Comparison of ENCODE assay signal across 18 mouse cellular contexts in genomic region chr4:10924140-10924539, GRCm38 (mm10). TPM values are rescaled to one million over a fixed set of nuclear protein-coding genes. Genes with fewer than 3 reads are reported as not detected.
DNase-seq lines count a peak whose midpoint lies in the region; ATAC-seq and TF ChIP-seq lines count a peak whose summit lies in the region.
"Had no signal": no experiment of that assay in that cellular context is flagged by ENCODE, and none has a peak within 500 bp of the region (broad histone marks: within the 10 kb centered on the region; RNA-seq: fewer than 3 reads in every experiment).

No protein-coding gene starts in this region.

- TF ChIP-seq POLR2A in liver, adult 2 months (IDR thresholded peaks at IDR 0.05; ENCODE audit: extremely low read depth, insufficient read depth, low read length): no peak

- peaks cover 12% of the 10 kb centered on the region for H3K4me1 ChIP-seq in liver, adult 2 months (ENCODE audit: control insufficient read depth, insufficient read depth, low read length)
- no peaks in the 10 kb centered on the region for H3K4me1 ChIP-seq in stomach, postnatal 0 days (replicated peaks; ENCODE audit: control insufficient read depth, insufficient read depth)
- H3K4me1 ChIP-seq in midbrain, embryonic 14.5 days (ENCODE audit: control insufficient read depth, insufficient read depth, low read length): no peaks in the 10 kb centered on the region
- H3K4me1 ChIP-seq: forebrain, embryonic 12.5 days; limb, embryonic 12.5 days had no signal

- no peak overlapping the region for H3K4me2 ChIP-seq in stomach, postnatal 0 days (replicated peaks; ENCODE audit: low read depth)
- no peak overlapping the region for H3K4me2 ChIP-seq in midbrain, embryonic 14.5 days (ENCODE audit: low read length)
- H3K4me2 ChIP-seq: embryonic facial prominence, embryonic 15.5 days; forebrain, embryonic 12.5 days; heart, embryonic 15.5 days; limb, embryonic 12.5 days; neural tube, embryonic 13.5 days had no signal

- peak; percentile 94 for DNase-seq in liver, adult 2 months (ENCODE audit: extremely low read depth, low read depth, low spot score)
- DNase-seq in liver: no peak
- DNase-seq in kidney, adult 18-20 months: peak; percentile 81
- DNase-seq in kidney, postnatal 25 days: peak; percentile 87 to 94
- DNase-seq in stomach, postnatal 0 days (ENCODE audit: low spot score): peak; percentile 36
- no peak for DNase-seq in adrenal gland, postnatal 25 days
- no peak for DNase-seq in Muller cell, postnatal 12 days (ENCODE audit: inconsistent ontology term)
- no peak for DNase-seq in midbrain, embryonic 14.5 days
- DNase-seq: B cell, adult 2 months; cerebellum, adult 2 months; right cerebral cortex, postnatal 25 days had no signal

- no peak for TF ChIP-seq EP300 in stomach, postnatal 0 days (optimal IDR thresholded peaks at IDR 0.05)

- no peak overlapping the region for H3K9ac ChIP-seq in liver, adult 2 months (ENCODE audit: low read depth, low read length)
- H3K9ac ChIP-seq in stomach, postnatal 0 days (ENCODE audit: low read length): no peak overlapping the region
- no peak overlapping the region for H3K9ac ChIP-seq in midbrain, embryonic 14.5 days (replicated peaks; ENCODE audit: low read length)
- H3K9ac ChIP-seq: embryonic facial prominence, embryonic 15.5 days; forebrain, embryonic 12.5 days; heart, embryonic 15.5 days; limb, embryonic 12.5 days; neural tube, embryonic 13.5 days had no signal

- H3K36me3 ChIP-seq in liver, adult 2 months (ENCODE audit: control insufficient read depth, insufficient read depth, low read length): no peaks in the 10 kb centered on the region
- H3K36me3 ChIP-seq in stomach, postnatal 0 days (ENCODE audit: control insufficient read depth, insufficient read depth, low read length): no peaks in the 10 kb centered on the region
- no peaks in the 10 kb centered on the region for H3K36me3 ChIP-seq in midbrain, embryonic 14.5 days (ENCODE audit: control insufficient read depth, insufficient read depth, low read length)
- H3K36me3 ChIP-seq: embryonic facial prominence, embryonic 15.5 days; forebrain, embryonic 12.5 days; heart, embryonic 15.5 days; hindbrain, embryonic 10.5 days; limb, embryonic 12.5 days; neural tube, embryonic 13.5 days had no signal

- H3K79me2 ChIP-seq in liver, adult 2 months (ENCODE audit: control insufficient read depth, insufficient read depth, low read length): no peaks in the 10 kb centered on the region

- no peak overlapping the region for H3K4me3 ChIP-seq in liver, adult 2 months (ENCODE audit: insufficient read depth, low read depth, low read length)
- no peak overlapping the region for H3K4me3 ChIP-seq in stomach, postnatal 0 days (ENCODE audit: low read depth, low read length)
- no peak overlapping the region for H3K4me3 ChIP-seq in midbrain, embryonic 14.5 days (replicated peaks; ENCODE audit: low read depth, low read length)
- H3K4me3 ChIP-seq: embryonic facial prominence, embryonic 15.5 days; forebrain, embryonic 12.5 days; heart, embryonic 15.5 days; hindbrain, embryonic 10.5 days; limb, embryonic 12.5 days; neural tube, embryonic 13.5 days had no signal

- peak overlapping the region; percentile 70 for H3K27ac ChIP-seq in liver, adult 2 months (replicated peaks; ENCODE audit: insufficient read depth, low read depth, low read length)
- H3K27ac ChIP-seq in stomach, postnatal 0 days (replicated peaks): no peak overlapping the region
- H3K27ac ChIP-seq in midbrain, embryonic 14.5 days (replicated peaks; ENCODE audit: low read depth, low read length): no peak overlapping the region
- H3K27ac ChIP-seq: embryonic facial prominence, embryonic 15.5 days; forebrain, embryonic 12.5 days; heart, embryonic 15.5 days; hindbrain, embryonic 10.5 days; limb, embryonic 12.5 days; neural tube, embryonic 13.5 days had no signal

- 0 out of 2 replicates have a peak, but pooled peaks cover 3% of the 10 kb centered on the region for H3K9me3 ChIP-seq in stomach, postnatal 0 days (ENCODE audit: control insufficient read depth, low read length)
- no peaks in the 10 kb centered on the region for H3K9me3 ChIP-seq in midbrain, embryonic 14.5 days (ENCODE audit: control insufficient read depth, low read length)
- H3K9me3 ChIP-seq: embryonic facial prominence, embryonic 15.5 days; forebrain, embryonic 12.5 days; heart, embryonic 15.5 days; hindbrain, embryonic 10.5 days; limb, embryonic 12.5 days; neural tube, embryonic 13.5 days had no signal

- 28% methylated on average over 2 of the region's 2 CpGs for WGBS in liver, adult 2 months
- WGBS in stomach, postnatal 0 days: 56% methylated on average over 2 of the region's 2 CpGs
- 74% methylated on average over 2 of the region's 2 CpGs for WGBS in midbrain, embryonic 14.5 days

- no peaks in the 10 kb centered on the region for H3K27me3 ChIP-seq in liver, adult 2 months (ENCODE audit: control insufficient read depth, insufficient read depth, low read length)
- no peaks in the 10 kb centered on the region for H3K27me3 ChIP-seq in stomach, postnatal 0 days (ENCODE audit: control insufficient read depth, insufficient read depth, low read length)
- H3K27me3 ChIP-seq in midbrain, embryonic 14.5 days (ENCODE audit: control insufficient read depth, insufficient read depth, low read length): no peaks in the 10 kb centered on the region
- H3K27me3 ChIP-seq: embryonic facial prominence, embryonic 15.5 days; forebrain, embryonic 12.5 days; heart, embryonic 15.5 days; limb, embryonic 12.5 days; neural tube, embryonic 13.5 days had no signal

- peak; percentile 74 for ATAC-seq in stomach, postnatal 0 days (ENCODE audit: low FRiP score, low TSS enrichment)
- ATAC-seq in midbrain, embryonic 14.5 days (ENCODE audit: low FRiP score, low TSS enrichment): no peak
- ATAC-seq: inflammation-experienced regulatory T-cells, adult 6 months had no signal

- TF ChIP-seq CTCF in liver, adult 2 months (IDR thresholded peaks at IDR 0.05; ENCODE audit: low read depth, low read length): no peak
- no peak for TF ChIP-seq CTCF in stomach, postnatal 0 days (IDR thresholded peaks at IDR 0.05; ENCODE audit: low read depth)

RNA-seq across cellular contexts. Expression of gene 2610301B20Rik, which starts 49.8 kb away (rescaled TPM):
- total RNA-seq in liver, adult 2 months (2014; rRNA removed): 2.7 and 3.0 TPM in 2 replicates
- 1.6 and 1.9 TPM in 2 replicates for polyA plus RNA-seq in liver, adult 2 months (2012; rRNA removed)
- 14.2 and 15.0 TPM in 2 replicates for polyA plus RNA-seq in stomach, postnatal 0 days (2015; fragmentation: Nextera tagmentation; extraction: Ambion mirVana)
- total RNA-seq in adrenal gland, postnatal 25 days (2021): 18.5 and 22.0 TPM in 2 replicates
- polyA plus RNA-seq in midbrain, embryonic 14.5 days (2014; fragmentation: Nextera tagmentation; extraction: Ambion mirVana): 48.2 and 53.4 TPM in 2 replicates

Comparison
In these comparisons a context has a peak if more than half of its experiments do, and no peak if none do; other contexts are left out.
1. DNase-seq: peak in liver, adult 2 months (single experiment), kidney, adult 18-20 months (single experiment), kidney, postnatal 25 days (2 of 2) and stomach, postnatal 0 days (single experiment); none in liver (single experiment), adrenal gland, postnatal 25 days (single experiment), Muller cell, postnatal 12 days (single experiment) and midbrain, embryonic 14.5 days (single experiment).